Mouse (Mus musculus) lung, embryonic 15.5 days (tissue): ENCODE measurements around the gene Gsc. TPM values are rescaled to one million over a fixed set of nuclear protein-coding genes. Genes with fewer than 3 reads are reported as not detected.
A peak's percentile ranks its signal among the peaks of the same experiment; 100 is the strongest.

ENCODE experiments used
- ATAC-seq: fragments of 200-750 bp; cut with Nextera tagmentation; 2 replicates; pipeline ENCODE4 v1.8.0; 2017; ENCODE audit warnings: moderate number of reproducible peaks, borderline replicate concordance; ENCODE audit not compliant: low FRiP score, low TSS enrichment; ENCODE audit errors: extremely low read depth
- H3K27ac ChIP-seq: fragments of 300-500 bp; sonication (generic); 2 replicates; pipeline ENCODE4 v1.5.1; 2015; ENCODE audit warnings: moderate library complexity, mild to moderate bottlenecking, inconsistent platforms
- H3K27me3 ChIP-seq: fragments of 300-500 bp; sonication (generic); 2 replicates; pipeline ENCODE4 v1.6.1; 2015; ENCODE audit warnings: inconsistent platforms
- H3K36me3 ChIP-seq: fragments of 300-500 bp; sonication (generic); 2 replicates; pipeline ENCODE4 v1.6.1; 2015; ENCODE audit warnings: inconsistent platforms
- H3K4me1 ChIP-seq: fragments of 300-500 bp; sonication (generic); 2 replicates; pipeline ENCODE4 v1.6.1; 2015; ENCODE audit warnings: inconsistent platforms
- H3K4me2 ChIP-seq: fragments of 300-500 bp; sonication (generic); 2 replicates; pipeline ENCODE4 v1.6.1; 2015; ENCODE audit warnings: inconsistent platforms, mild to moderate bottlenecking, moderate library complexity
- H3K4me3 ChIP-seq: fragments of 300-500 bp; sonication (generic); 2 replicates; pipeline ENCODE4 v1.5.1; 2015; ENCODE audit warnings: mild to moderate bottlenecking, inconsistent platforms
- H3K9ac ChIP-seq: fragments of 300-500 bp; sonication (generic); 2 replicates; pipeline ENCODE4 v1.6.1; 2015; ENCODE audit warnings: inconsistent platforms
- H3K9me3 ChIP-seq: fragments of 300-500 bp; sonication (generic); 2 replicates; pipeline ENCODE4 v1.6.1; 2016; ENCODE audit warnings: inconsistent platforms
- WGBS: fragments of 180-500 bp; shearing (Covaris S2); methylation state at CpG from one replicate; pipeline ENCODE4 v1.1.7; 2015; 5-methylcytosine and 5-hydroxymethylcytosine counted together
- polyA plus RNA-seq: library from polyadenylated mRNA; unstranded; fragments of >200 nt; fragmentation: Nextera tagmentation; extraction: Ambion mirVana; gene quantifications from 2 replicates; pipeline ENCODE4 v1.2.1, GENCODE M21; 2015

The Gsc gene
- 0.31 TPM in 1 of 2 replicates, not detected in the other for polyA plus RNA-seq

DNA sequence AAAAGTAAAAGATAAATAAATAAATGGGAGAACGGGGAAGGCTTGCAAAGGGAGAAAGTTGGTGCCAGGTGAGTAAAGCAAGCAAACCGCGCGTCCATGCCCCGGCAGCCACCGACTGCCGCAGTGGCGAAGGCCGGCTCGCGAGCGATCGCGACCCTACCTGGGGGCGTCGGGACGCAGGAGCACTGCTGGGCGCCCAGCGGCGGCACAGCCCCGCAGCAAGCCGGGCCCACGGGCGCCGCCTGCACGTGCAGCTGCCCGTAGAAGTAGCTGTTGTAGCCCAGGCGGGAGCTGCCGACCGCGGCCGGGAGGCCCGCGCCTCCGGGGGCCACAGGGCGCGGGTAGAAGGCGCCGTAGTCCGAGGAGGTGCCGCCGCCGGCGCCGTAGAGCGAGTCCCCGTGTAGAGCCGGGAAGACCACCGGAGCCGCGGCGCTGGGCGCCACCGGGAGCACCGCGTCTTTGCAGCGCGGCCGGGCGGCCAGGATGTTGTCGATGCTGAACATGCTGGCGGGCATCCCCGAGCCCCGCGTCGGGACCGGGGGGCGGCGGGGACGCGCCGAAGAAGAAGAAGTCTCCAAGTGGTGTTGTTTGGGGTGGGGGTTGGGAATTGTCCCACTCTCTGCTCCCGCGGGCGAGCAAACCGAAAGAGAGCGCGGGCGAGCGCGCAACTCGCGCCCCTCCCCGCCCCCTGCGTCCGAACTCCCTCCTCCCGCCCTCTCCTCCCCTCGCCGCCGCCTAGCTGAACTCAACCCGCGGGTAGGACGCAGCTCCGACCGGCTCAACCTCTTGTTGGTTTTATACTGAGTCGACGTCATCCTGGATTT is at the start of gene Gsc:
Gene Gsc (minus strand): TSS at position 730 of the 824 bp plus-strand sequence.
- ATAC-seq = peak; percentile 67; the same call in 1 of the 2 replicates
- Histone ChIP-seq H3K4me1 (peaks cover 27% of the 10 kb centered on the region), H3K27ac (no peak within 1 kb of the TSS), H3K9me3 (no peaks in the 10 kb centered on the region), H3K36me3 (no peaks in the 10 kb centered on the region), H3K27me3 (peaks cover 96% of the 10 kb centered on the region), H3K4me2 (peak within 1 kb of the TSS; percentile 99), H3K4me3 (peak within 1 kb of the TSS; percentile 49), H3K9ac (peak within 1 kb of the TSS; percentile 20; the same call in 1 of the 2 replicates)
- WGBS = under 1% methylated on average over 83 of the region's 97 CpGs

DNA sequence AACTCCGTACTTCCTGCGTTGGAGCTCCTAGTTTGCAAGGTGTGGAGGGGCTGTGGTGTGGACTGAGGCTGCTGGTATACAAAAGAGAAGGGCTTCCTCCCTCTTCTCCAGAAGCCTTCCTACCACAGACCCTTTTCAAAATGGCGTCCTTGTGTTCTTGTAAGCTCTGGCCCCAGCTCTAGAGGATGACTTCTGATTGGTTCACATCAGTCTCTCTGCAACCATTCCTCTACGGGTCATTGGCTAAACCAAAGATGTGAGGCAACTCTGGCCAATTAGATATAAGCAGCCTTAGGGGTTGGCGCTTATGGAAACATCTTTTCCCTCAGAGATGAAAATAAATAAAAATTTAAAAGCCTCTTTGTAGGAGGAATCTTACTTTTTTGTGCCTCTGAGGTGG is 46.6 kb upstream of the Gsc start:
- no peak overlapping the region for H3K4me2 ChIP-seq
- no peaks in the 10 kb centered on the region for H3K27me3 ChIP-seq
- H3K27ac ChIP-seq = no peak overlapping the region
- H3K9me3 ChIP-seq = no peaks in the 10 kb centered on the region
- no peaks in the 10 kb centered on the region for H3K36me3 ChIP-seq
- ATAC-seq = no peak
- H3K4me3 ChIP-seq = no peak overlapping the region
- WGBS = 91% methylated on average over 5 of the region's 5 CpGs
- no peak overlapping the region for H3K9ac ChIP-seq
- H3K4me1 ChIP-seq = no peaks in the 10 kb centered on the region

DNA sequence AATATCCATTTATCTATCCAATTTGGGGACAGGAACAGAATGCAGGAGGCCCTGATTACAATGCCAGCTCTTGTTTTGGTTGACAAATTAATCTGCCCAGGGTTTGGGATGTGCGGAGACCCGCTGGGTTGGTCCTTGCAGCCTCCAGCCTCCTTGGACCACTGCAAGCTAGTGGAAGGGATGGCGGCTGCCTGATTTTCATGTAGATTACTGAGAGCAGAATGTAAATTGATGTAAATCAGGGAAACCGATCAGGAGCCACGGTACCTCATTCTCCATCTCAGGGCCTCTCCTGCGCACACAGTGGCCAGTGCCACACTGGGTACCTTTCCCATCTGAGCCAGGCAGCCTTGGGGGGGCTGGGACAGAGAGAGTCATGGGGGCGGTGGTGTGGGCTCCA is 34.8 kb upstream of the Gsc start:
- Histone ChIP-seq H3K27ac (no peak overlapping the region), H3K4me1 (no peaks in the 10 kb centered on the region), H3K36me3 (no peaks in the 10 kb centered on the region), H3K9me3 (no peaks in the 10 kb centered on the region), H3K27me3 (no peaks in the 10 kb centered on the region), H3K4me3 (no peak overlapping the region), H3K4me2 (no peak overlapping the region), H3K9ac (no peak overlapping the region)
- ATAC-seq = no peak
- 65% methylated on average over 7 of the region's 7 CpGs for WGBS

DNA sequence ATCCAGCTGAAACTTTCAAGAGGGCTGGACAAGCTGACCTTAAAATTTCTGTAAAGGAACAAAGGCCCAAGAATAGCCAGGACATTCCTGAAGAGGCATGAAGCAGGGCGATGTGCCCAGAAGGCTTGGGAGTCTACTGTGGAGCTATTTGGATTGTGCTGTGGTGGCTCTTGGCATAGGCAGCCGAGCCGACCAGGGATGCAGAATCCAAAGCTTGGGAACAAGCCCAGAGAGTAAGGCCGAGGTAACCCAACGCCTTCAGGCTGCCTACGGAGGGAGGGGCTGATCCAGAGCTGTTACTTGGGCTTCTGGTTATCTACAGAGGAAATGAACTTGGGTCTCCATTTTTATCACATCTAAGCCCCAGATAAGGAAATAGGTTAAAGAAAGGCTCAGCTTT is 18.9 kb upstream of the Gsc start:
- Histone ChIP-seq H3K27me3 (peaks cover 3% of the 10 kb centered on the region; the same call in 1 of the 2 replicates), H3K4me2 (no peak overlapping the region), H3K9me3 (no peaks in the 10 kb centered on the region), H3K9ac (no peak overlapping the region), H3K36me3 (no peaks in the 10 kb centered on the region), H3K27ac (no peak overlapping the region), H3K4me3 (no peak overlapping the region), H3K4me1 (no peaks in the 10 kb centered on the region)
- WGBS = 30% methylated on average over 6 of the region's 6 CpGs
- no peak for ATAC-seq

DNA sequence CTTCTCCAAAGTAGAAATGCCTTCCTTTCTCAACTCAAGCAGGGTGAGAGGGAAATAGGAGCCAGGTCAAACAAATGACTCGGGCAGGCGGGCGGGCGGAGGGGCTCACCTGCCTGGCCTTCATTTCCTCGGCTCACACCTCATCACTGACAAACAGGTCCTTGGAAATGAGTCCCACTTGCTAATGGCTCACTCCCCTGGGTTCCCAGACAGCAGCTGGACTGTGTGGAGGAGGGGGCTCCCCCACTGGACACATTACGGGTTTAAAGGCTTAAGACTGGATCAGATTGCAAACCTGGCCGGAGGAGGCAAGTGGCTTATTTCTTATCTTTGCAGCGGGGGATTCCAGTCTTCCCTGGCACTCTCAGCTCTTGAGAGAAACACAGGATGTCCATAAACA is 13.1 kb upstream of the Gsc start:
- 12% methylated on average over 8 of the region's 8 CpGs for WGBS
- no peak overlapping the region for H3K4me2 ChIP-seq
- no peaks in the 10 kb centered on the region for H3K4me1 ChIP-seq
- no peaks in the 10 kb centered on the region for H3K36me3 ChIP-seq
- H3K9ac ChIP-seq = no peak overlapping the region
- peaks cover 32% of the 10 kb centered on the region for H3K27me3 ChIP-seq
- no peak overlapping the region for H3K27ac ChIP-seq
- H3K4me3 ChIP-seq = no peak overlapping the region
- ATAC-seq = no peak
- no peaks in the 10 kb centered on the region for H3K9me3 ChIP-seq

DNA sequence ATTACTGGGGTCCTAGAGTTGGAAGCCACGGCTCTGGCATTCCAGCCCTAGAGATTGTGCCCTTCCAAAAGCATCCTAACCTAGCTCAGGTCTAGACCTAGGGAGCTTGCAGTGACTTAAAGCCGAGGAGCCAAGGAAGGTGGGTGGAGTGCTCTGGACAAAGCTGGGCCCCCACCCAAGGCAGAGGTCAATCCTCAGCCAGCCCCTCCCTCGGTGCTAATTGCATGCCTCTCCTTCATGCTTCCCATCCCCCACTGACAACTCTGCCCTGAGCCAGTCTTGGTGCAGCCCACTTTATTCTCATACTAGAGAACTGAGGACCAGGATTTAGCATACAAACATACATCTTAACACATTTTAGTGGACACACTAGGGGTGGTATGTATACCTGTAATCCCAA is 12.0 kb upstream of the Gsc start:
- Histone ChIP-seq H3K4me3 (no peak overlapping the region), H3K4me1 (no peaks in the 10 kb centered on the region), H3K4me2 (no peak overlapping the region), H3K9ac (no peak overlapping the region), H3K27me3 (peaks cover 42% of the 10 kb centered on the region), H3K36me3 (no peaks in the 10 kb centered on the region), H3K9me3 (no peaks in the 10 kb centered on the region), H3K27ac (no peak overlapping the region)
- ATAC-seq = no peak
- WGBS = 24% methylated on average over 3 of the region's 3 CpGs

DNA sequence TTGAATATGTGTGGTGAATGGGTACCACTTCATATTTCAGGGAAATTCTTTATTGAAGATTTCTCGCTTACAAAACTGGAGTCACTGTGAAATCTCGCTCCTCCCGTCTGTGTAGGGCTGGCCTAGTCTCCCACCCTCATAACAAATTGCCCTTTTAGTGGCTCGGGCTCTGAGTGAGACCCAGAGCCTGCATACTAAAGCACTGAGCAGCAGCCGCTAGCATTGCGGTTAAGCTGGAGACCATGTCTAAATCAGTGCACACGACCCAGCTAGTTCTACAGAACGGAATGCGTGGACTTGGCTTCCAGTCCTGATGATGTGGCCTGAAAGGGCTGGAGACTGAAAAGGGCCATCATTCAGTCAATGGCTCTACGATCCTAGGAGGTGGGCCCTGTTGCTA is 7.9 kb upstream of the Gsc start:
- no peak overlapping the region for H3K9ac ChIP-seq
- no peak overlapping the region for H3K4me3 ChIP-seq
- no peaks in the 10 kb centered on the region for H3K36me3 ChIP-seq
- H3K9me3 ChIP-seq = no peaks in the 10 kb centered on the region
- no peak overlapping the region for H3K27ac ChIP-seq
- H3K4me2 ChIP-seq = no peak overlapping the region
- 68% methylated on average over 10 of the region's 10 CpGs for WGBS
- no peaks in the 10 kb centered on the region for H3K4me1 ChIP-seq
- peaks cover 69% of the 10 kb centered on the region for H3K27me3 ChIP-seq
- ATAC-seq = no peak

DNA sequence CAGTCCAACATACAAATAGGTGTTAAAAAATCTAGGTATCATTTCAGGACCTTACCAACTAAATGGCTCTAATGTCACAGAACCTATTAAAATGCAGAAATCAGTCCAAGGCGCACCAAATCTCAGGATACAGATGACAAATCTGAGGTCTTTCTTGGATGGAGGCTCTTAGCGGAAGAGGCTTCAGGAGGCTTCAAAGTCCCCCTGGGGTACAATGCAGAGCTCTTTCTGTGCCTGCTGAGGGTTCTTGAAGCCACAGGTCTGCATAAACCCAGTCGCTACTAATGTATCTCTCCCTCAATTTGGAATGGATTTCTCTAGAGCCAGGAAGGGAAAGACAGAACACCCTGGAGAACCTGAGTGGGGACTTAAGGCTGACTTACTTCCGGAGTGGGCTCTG is 5.1 kb upstream of the Gsc start:
- no peak overlapping the region for H3K27ac ChIP-seq
- WGBS = 3% methylated on average over 4 of the region's 4 CpGs
- H3K36me3 ChIP-seq = no peaks in the 10 kb centered on the region
- no peak overlapping the region for H3K4me2 ChIP-seq
- H3K9ac ChIP-seq = no peak overlapping the region
- H3K27me3 ChIP-seq = peaks cover 85% of the 10 kb centered on the region
- peaks cover 9% of the 10 kb centered on the region; the same call in 1 of the 2 replicates for H3K4me1 ChIP-seq
- H3K9me3 ChIP-seq = no peaks in the 10 kb centered on the region
- H3K4me3 ChIP-seq = no peak overlapping the region
- no peak for ATAC-seq

DNA sequence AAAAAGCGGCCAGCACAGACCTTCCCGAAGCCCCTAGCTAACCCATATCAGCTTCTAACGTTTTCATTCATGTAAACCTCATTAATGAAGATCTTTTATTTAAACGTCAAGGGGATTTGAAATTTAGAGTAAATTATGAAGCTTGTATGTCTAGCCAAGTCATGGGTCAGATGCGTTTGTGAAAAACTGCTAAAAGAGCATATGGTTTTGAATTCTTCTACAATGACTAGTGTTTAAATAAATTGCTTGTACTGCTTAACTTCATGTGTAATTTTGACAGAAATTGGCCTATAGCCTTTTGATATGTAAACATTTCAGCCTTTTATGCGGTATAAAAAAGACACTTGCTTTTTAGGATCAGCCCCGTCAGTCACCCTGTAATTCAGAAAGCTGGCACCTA is 4.4 kb upstream of the Gsc start:
- Histone ChIP-seq H3K4me3 (no peak overlapping the region), H3K9me3 (no peaks in the 10 kb centered on the region), H3K27me3 (peaks cover 92% of the 10 kb centered on the region), H3K27ac (no peak overlapping the region), H3K4me2 (no peak overlapping the region), H3K9ac (no peak overlapping the region), H3K4me1 (peaks cover 13% of the 10 kb centered on the region), H3K36me3 (no peaks in the 10 kb centered on the region)
- WGBS = 3% methylated on average over 7 of the region's 7 CpGs
- no peak for ATAC-seq

DNA sequence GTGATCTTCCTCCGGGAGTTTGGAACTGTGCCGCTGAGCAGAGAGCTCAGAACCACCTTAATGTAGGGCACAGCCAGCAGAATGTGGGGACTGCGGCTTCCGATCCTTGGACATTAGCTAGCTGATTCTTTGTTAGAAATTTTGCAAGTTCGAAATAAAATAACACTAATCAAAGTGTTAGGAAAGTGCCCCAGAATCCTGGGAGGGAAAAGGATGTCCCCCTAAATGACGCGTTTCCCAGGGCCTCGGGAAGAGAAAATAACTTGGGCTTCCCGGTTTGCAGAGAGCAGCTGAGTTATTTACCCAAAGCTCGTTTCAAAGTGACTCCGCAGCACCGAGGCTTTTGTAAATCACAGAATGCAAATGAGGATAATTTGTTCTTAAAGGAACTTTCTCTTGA is 3.9 kb upstream of the Gsc start:
- H3K9ac ChIP-seq = no peak overlapping the region
- peaks cover 93% of the 10 kb centered on the region for H3K27me3 ChIP-seq
- WGBS = 2% methylated on average over 12 of the region's 12 CpGs
- no peaks in the 10 kb centered on the region for H3K36me3 ChIP-seq
- no peaks in the 10 kb centered on the region for H3K9me3 ChIP-seq
- no peak for ATAC-seq
- no peak overlapping the region for H3K4me2 ChIP-seq
- no peak overlapping the region for H3K27ac ChIP-seq
- peaks cover 17% of the 10 kb centered on the region for H3K4me1 ChIP-seq
- H3K4me3 ChIP-seq = no peak overlapping the region

DNA sequence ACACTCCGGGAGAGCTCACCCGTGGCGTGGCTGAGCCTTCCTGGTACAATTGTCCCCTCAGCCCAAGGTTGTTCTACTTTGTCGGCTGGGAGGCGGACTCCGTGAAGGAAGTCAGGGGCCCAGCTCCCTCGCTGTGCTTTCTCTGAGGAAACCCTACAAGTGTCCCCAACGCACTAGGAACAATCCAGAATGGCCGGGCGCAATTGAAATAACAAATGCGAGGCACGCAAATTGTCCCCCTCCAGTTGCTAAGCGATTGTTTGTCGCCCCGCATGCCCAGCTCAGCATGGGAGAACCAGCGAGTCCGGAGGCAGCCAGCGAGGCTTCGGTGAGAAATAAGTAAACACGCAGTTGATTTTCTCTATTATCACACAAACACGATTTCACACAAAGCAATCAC is 2.8 kb upstream of the Gsc start:
- Histone ChIP-seq H3K27ac (no peak overlapping the region), H3K4me1 (peaks cover 27% of the 10 kb centered on the region), H3K9me3 (no peaks in the 10 kb centered on the region), H3K9ac (no peak overlapping the region), H3K36me3 (no peaks in the 10 kb centered on the region), H3K4me2 (no peak overlapping the region), H3K27me3 (peaks cover 97% of the 10 kb centered on the region), H3K4me3 (no peak overlapping the region)
- ATAC-seq = no peak
- under 1% methylated on average over 21 of the region's 21 CpGs for WGBS

DNA sequence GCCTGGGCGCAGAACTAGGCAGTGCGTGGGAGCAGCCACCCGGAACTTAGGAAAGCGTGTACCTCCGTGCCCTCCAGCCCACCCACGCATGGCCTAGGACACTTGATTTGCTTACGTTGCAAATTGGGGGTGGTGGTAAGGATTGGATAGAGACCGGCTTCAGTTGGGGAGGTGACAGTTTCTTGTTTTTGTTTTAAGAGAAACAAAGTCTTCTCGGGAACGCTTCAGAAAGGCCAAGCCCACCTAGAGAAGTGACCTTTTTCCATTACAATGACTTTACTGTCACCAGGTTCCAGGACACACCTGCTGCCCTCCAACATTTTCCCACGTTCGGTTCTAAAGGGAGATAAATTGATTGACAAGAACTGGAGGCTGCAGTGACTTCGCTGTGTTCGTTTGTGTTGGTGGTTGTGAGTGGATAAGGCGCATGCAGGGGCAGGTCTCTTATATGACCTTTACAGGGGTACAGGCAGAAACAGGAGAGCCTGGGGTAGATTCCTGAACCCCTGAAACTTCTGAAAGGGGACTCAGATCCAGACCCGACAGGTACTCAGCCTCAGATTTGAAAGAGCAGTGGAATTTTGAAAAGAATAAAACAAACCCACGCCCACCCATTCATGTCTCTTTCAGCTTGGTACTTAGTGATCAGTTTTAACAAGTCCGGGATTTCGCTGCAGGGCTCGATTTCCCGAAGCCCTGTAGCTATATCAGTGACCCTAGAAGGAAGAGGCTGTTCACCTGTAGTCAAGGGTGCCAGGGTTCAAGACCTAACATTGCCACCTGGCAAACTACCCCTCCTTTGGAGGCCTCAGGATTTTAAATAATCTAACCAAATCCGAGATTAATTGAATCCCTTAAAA is 2.0 kb upstream of the Gsc start:
- Histone ChIP-seq H3K36me3 (no peaks in the 10 kb centered on the region), H3K4me3 (no peak overlapping the region), H3K9me3 (no peaks in the 10 kb centered on the region), H3K9ac (no peak overlapping the region), H3K27ac (no peak overlapping the region), H3K4me1 (peaks cover 27% of the 10 kb centered on the region), H3K27me3 (peaks cover 97% of the 10 kb centered on the region), H3K4me2 (no peak overlapping the region)
- 4% methylated on average over 22 of the region's 22 CpGs for WGBS
- no peak for ATAC-seq
